Mouse (Mus musculus): ENCODE data around the gene Dpp10.

GRCm38 (mm10) chr1:123580112-123580511, 465.2 kb downstream of the Dpp10 start:
- no peak for TF ChIP-seq TAL1 (IDR thresholded peaks at IDR 0.05; ENCODE audit: low read length)
- TF ChIP-seq GATA1 (IDR thresholded peaks at IDR 0.05; ENCODE audit: low read length), result no peak

All from erythroblast, embryonic 14.5 days (primary cell).